Mouse (Mus musculus) Muller cell, postnatal 12 days (primary cell): ENCODE data around the gene Slc1a2.

Source experiments
- DNase-seq: peaks from one replicate; pipeline ENCODE4 v3.0.0-alpha.2; 2015; ENCODE audit errors: inconsistent ontology term

Slc1a2 gene

DNA sequence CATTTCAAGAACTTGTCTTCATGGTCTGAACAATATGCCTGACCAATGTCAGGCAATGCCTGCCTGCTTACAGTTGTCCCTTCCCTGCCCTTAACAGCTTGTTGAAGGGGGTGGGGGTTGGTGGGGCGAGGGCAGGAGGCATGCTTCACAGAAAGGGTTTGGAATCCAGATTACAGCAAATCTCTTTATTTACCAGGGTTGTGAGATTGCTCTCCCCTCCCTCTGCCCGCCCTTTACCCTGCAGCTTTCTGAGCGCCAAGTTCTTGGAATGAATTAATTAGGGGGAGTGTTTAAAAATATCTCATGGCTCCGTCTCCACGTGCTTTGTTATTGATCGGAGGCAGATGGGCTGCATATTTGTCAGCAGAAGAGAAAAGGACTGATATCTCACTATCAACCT lies 4.9 kb downstream of the Slc1a2 start:
- DNase-seq, result no peak

DNA sequence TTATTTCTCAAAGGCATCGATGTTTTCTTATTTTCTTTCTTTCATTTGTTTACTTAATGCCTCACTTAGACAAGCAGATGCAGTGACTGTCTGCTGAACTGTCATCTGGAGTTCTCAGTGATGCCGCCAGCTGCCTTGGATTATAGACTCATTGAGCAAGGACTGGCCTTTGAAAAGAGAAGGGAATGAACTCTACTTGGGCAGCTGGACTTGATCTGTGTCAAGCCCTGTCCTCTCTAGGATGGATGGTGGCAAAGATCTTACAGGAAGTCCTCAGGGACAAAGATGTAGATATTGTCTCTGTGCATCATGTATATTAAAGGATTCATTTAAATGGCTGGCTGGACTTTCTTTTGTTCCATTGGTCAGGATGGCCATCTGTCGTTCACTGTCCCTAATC lies 5.4 kb downstream of the Slc1a2 start:
- DNase-seq, result no peak

DNA sequence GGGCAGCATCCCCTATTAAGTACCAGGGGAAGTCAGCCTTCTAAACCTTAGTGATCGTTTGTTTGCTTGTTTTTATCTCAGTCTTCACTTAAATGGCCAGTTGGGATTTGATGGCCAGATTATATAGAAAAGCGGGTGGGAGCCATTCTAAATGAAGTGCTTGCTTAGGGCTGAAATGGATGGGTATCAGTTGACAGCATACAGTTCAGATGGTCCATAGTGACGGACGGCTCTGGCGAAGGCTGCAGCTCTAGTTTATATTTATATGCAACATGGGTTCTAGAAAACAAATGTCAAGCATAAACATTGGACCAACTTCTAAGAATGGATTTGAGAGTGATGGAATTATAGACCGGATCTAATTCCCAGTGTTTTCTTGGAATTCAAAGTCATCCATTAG lies 9.5 kb downstream of the Slc1a2 start:
- no peak for DNase-seq

DNA sequence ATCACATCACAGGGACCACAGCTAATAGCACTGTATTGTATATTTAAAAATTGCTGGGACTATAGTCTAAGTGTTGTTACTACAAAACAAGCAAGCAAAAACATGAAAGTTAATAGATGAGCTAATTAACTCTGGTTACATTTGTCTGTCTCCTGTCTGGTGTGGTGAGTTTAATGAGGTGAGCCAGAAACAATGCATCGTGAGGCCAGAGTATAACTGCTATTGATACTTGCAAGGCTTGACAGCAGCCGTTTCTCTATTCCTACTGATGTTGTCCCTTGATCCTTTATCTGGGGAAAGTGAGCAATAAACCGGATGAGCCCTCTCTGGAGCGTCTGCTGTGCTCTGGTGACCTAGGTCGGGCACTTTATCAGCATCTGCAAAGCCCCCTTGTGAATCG lies 11.1 kb downstream of the Slc1a2 start:
- no peak for DNase-seq

DNA sequence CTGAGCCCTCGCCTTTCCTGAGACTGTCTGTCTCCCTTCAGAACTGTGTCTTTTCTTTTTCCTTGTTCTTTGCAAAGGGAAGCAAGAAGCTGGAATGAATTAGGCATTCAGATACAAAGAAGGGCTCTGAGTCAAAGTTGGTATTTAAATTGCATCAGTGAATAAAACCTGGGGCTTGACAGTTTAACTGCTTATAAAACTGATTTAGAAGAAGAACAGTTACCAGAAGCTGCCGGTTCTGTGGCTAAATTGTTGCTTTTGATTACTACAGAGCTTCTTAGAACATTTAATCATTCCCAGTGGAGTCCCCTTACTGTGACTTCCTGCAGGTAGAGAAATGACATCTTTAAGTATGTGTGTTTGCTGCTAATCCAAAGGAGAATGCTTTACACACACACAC lies 16.1 kb downstream of the Slc1a2 start:
- DNase-seq, result peak; percentile 43

DNA sequence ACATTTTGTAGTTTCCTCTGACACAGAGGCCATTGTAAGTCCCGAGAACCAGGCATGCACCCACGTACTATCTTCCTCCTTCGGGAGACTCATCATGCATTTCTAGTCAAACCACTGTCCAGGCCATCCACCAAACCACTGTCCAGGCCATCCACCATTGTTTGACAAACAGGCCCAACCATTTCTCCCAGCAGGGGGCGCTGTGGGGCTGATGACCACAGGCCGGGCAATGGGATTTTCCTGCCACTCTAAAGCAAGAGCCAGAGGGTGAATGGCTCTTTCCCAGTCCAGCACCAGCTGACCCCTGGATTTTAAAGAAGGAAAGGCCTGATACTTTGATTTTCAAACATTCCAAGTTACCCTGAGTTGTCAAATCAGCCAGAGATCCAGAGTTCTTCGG lies 16.8 kb downstream of the Slc1a2 start:
- DNase-seq, result peak; percentile 18

DNA sequence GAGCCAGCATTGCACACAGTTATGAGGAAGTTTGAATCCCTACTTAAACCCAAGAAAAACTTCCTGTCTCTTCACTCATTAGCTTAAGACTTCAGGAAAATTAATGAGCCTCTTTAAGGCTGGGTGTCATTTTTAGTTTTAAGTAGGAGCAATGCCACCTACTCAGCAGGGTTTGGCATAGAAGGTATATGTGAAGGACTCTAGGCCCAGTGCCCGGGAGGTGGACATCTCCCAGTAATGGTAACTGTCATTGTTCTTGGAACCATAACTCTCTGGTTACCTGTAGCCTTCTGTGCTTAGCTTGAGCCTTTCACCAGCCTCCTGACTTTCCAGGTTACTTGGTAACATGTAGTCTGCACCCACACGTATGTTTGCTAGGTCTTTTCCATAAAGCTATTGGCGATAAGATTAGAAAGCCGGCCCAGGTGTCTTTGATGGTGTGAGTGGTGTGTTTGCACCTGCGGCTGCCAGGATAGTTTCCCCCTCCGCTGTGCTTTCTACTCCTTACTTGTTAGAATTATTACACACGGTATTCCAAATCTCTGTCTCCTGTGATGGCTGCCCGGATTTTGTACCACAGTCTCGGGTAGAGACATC lies 18.4 kb downstream of the Slc1a2 start:
- DNase-seq, result no peak

DNA sequence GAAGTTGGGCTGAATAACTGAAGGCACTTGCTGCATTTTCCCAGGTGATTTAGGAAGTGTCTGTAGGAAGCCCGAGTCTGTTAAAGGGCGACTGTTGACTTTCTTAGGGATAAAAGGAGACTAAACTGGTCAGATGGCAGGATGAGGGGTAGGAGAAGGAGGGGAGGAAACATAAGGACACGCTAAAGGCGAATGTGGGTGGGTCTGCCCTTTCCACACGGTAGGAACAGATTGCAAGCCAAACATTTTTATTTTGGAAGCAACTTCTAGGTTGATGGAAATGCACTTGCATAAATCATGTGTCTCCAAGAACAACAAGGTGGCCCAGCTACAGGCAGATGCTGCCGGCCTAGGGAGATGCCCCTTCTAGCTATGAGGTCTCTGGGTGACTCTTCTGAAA lies 18.9 kb downstream of the Slc1a2 start:
- no peak for DNase-seq

DNA sequence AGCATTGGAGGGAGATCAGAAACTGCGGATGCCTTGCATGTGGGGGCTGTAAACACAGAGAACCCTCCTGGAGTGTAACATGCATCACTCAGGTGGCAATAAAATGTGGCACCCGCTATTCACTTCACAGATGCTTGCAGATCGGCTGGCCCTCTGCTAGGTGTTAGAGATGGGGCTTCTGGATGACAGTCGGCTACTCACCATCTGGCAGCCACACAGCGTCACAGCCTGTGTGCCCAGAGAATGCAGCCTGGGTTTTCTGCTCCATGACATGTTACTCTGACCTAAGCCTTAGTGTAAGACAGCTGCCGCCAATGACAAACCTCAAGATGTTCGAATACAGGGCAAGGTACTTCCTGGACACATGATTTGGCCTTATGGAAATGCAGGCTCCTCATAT lies 22.9 kb downstream of the Slc1a2 start:
- DNase-seq, result no peak

DNA sequence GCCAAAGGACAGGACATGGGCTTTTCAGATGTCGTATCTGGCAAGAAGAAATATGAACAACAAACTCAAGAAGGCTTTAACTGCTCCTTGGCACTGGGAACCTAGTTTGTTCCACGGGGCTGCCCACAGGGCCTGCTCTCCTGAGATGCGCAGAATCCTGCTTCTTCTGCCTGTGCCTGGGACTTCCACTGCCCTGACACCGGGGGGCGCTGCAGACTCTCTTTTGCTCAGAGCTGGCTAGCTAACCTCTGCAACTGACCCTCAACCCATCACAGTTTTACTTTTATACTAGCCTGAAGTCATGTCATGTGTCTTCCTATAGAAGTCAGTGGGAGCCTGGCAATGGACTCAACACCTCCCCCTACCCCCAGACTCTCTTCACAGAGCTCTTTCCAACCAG lies 23.7 kb downstream of the Slc1a2 start:
- peak; percentile 45 for DNase-seq

DNA sequence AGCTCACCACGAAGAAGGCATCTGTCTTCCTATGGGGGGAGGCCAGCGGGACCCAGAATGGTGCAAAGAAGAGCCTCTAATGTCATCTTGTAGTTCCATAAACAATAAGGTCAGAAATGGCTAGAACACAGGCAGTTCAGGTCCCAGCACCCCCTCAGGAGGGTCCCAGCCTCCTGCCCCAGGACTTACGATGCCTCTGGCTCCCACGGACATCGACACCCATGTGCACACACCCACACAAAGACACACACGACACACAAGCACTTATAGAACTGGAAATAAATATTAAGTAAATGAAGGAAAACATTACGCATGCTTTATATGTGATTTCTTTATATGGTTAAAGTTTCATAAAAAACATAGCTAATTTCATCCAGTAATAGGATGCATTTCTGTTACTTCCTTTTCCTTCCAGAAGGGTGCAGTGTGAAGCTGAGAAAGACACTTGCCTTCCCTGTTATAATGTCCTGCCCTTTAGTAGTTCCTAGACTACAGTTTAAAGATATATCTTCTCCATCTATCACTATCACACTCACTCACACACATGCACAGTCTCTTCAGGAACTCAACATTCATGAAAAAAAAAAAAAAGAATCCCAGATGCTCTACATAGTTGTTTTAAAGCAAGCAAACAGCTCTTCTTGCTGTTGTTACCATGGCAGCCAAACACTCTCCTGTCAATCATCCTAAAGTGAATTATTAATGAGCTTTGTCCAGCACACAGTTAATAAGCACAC lies 27.1 kb downstream of the Slc1a2 start:
- DNase-seq, result peak; percentile 40

DNA sequence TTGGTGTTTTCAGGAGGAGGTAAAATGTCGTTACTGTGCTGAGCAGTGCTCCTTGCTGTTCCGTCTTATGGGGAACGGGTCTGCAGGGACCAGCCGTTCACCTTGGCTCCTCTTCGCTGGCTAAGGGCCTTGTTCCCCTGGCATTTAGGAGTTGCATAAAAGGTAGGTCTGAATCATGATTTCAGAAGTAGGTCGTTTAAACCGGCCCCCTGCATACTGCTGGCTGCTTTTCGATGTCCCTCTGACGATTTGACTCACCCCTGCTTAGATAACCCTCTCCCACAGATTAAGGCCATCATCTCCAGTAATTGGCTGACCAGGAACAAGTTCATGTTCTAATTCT lies 27.6 kb downstream of the Slc1a2 start:
- DNase-seq, result no peak

DNA sequence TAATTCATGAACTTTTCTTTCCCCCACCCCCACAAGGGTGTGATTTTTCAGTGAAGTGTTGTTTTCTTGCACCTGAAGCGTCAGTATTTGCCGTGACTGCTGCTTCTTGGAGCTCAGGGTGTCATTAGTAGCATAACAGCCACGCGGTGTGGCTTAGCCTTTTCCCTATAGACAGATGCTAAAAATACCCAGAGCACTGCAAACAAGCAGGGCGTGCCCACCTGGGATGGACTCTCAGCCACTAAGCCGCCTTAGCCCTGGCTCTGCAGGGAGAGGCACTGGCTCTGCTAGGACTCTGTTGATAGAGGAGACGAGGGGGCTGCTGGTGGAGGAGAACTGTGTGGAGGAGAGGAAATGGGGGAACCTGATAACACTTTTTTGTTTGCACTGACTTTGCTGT lies 35.1 kb downstream of the Slc1a2 start:
- DNase-seq, result no peak

DNA sequence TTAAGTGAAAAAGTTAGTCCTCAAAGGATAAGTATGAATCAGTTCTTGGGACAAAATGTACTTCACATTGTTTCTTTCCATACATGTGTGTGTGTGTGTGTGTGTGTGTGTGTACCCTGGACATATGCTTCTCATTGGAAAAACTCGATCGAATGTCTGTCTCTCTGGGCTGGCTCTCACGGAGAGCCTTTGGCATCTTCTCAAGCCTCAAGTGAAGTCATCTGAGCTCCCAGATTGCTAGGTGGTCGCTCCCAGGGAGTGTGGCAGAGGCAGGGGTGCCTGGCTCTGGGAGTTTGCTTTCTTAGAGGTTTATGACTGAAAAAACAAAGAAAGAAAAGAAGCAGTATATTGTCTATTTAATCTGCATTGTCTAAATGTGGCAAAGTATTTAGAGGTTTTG lies 36.3 kb downstream of the Slc1a2 start:
- DNase-seq, result no peak

DNA sequence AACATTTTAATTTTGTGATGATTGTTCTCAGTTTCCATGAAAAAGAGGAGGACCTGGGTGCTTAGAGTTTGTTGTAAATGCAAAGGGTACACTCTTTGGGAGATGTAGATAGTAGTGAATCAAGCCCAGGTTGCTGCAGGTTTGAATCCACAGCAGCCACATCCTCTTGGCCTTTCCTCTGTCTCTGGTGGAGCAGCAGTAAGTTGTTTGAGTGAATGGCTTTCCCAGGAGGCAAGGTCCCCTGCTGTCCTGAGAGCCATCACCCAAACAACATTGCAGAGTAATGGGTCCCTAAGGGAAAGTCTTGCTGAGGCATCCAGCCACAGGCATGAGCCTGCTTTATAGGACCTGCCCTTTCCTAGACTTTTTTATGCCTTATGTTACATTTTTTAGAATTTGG lies 37.1 kb downstream of the Slc1a2 start:
- DNase-seq, result no peak

DNA sequence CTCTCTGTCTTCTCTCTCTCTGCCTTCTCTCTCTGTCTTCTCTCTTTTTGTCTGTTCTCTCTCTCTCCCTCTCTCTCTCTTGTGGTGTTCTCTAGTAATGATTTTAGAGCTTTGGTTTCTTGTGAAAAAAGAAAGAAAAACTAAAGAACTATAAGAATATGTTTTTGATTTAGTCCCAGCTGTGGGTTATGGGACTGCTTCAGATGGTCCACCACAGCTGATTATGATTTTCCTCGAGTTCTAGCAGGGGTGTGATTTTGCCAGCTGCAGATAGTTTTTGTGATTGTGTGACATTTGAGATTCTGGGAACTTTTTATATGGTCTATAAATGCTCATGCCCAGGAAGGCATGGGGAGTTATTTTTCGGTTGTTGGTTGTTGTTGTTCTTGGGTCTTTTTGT lies 39.3 kb downstream of the Slc1a2 start:
- DNase-seq, result no peak

DNA sequence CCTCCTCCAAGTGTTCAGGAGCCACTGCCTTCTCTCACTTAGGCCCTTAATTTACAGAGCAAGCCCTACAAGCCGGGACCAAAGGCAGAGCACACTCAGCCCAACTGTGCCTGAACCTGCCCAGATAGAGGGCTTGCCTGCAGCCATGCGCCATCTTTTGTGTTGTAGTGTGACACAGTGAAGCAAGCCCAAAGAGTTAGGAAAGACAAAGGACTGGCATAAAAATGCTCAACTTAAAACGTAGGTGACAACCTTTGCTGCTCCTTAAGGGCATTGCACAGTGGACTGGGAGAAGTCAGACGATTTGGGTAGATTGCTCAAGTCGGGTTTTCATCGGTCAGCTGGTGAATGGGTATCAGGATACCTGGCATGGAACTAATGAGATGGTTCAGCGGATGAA lies 41.5 kb downstream of the Slc1a2 start:
- no peak for DNase-seq

DNA sequence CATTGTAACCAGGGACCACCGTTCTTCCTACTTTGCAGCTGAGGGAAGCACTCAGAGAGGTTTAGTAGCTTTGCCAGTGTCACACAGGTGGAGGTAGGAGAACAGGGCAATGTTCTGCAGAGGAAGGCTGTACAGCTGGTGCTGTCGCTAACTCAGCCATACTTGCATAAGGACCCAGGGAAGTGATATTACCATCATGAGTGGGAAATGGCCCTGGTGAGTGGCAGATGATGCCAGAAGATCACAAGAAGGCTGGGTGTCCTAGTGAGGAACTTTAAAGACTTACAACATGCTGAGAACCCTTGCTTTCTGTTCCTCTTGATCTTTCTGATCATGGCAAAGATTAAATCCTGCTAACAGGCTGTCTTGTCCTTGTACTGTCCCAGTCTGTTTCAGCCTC lies 42.2 kb downstream of the Slc1a2 start:
- DNase-seq, result no peak

DNA sequence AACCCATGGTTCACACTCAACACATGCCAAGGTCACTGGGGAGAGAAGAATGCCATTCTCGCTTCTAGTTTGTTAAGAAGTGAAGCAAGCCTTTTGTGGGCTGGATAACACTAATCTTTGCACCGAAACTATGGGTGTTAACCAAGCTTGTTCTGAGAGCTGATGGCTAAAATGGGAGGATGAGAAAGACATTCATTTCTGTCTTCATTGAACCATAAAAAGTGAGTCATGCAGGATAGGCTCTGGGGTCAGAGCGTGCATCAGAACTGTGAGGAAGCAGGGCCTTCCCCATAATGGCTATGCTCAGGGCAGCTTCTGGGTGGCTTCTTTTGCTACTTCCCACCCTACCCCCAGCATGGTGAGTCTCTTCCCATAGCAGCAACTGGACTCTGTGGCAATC lies 42.9 kb downstream of the Slc1a2 start:
- no peak for DNase-seq

DNA sequence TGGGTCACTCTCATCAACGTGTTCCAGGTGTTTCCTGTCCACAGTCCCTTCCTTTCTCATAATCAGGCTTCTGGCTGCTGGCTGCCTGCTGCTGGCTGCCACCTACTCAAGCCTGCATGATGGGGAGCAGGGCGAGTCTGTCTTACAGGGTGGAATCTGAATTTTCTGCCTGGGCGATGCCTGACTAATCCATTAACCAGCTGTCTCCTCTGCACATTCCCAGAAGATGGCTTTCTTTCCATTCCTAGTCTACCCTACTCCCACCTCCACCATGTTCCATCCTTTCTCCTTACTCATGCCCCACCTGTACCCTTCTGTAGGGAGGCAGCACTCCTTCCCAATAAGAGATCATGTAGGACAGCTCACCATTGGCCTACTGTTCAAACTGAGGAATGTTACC lies 45.1 kb downstream of the Slc1a2 start:
- DNase-seq, result peak; percentile 57

DNA sequence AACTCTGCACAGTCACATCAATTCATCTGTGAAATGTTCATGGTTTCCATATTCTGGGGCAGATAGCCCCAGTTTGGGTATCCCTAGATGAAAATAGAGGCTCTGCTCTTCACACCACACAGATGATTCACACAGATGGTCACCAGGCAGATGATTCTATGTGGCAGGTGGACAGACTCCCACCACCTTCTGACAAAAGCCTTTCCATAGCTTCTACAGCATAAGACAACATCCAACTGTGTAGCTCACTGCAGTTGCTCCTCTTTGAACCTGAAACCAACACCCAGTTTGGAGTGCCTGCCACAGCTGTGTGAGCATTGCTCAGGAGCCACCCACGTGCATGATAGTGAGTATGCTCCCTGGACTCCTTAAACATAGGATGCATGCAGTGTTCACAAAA lies 46.3 kb downstream of the Slc1a2 start:
- DNase-seq, result no peak

DNA sequence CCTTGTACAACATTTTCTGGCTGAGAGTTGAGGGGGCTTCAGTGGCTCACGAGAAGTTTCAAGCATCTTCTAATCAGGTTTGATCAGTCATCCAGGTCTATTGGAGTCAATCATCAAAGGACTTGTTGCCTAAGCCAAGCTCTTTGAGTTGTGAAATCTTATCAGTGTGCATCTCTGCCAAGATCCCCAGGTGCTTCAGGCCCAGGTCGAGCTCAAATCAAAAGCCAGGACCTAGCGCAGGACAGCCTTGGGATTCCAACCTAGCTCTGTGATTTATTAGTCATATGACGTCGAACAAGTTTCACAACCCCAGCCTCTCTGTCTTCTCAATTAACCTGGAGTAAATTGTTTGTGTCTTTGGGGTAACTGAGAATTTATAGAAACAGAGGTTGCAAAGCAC lies 53.1 kb downstream of the Slc1a2 start:
- DNase-seq, result no peak

DNA sequence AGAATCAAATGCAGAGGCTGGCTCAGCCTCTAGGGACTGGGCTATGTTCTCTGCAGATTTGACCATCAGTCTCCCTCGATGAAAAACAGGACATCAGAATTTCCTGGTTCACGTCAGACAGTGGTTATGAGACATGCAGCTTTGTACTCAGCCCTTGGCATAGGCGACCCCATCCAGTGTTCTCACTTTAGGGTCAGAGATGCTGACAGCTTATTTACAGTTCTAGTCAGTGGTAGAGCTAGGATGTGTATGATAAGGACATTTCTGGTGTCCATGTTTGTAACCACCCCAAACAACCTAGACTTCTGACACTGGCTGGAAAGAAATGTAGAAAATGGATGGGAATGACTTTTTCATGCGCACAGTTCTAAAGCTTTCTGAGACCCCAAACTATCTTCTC lies 53.6 kb downstream of the Slc1a2 start:
- DNase-seq, result no peak
